Mouse (Mus musculus) 3134 (cell line): ENCODE measurements around the gene Nectin1.
A peak's percentile ranks its signal among the peaks of the same experiment; 100 is the strongest.

Experiments used
- DNase-seq: peaks from one replicate; pipeline ENCODE4 v3.0.0-alpha.2; 2011; ENCODE audit warnings: low spot score; ENCODE audit not compliant: insufficient read length; ENCODE audit errors: extremely low read depth

Gene Nectin1

DNA sequence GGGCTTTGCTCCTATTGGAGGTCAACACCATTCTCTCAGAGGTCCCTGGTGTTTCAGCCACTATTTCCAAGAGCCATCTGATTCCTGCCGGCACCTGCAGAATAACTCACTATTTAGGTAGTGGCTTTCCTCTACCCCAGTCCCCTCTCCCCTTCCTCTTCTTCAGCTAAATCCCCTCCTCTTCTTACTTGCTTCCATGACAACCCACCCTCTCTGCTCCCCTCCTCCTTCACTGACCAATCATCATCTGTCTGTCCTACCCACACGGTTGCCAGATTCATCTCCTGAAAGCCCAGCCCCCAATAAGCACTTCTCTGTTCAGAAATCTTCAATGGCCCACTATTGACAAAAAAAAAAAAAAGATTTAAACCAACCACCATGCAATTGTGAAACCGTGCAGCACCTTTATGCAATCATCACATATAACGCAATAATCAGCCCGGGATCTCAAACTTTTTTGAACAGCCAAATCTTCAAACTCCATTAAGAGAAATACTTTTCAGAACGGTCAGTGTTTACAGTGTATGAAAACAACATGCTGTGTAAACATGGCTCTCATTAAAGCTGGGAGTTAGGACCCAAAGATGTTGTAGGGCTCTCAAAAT is 5.2 kb upstream of the Nectin1 start:
- DNase-seq: no peak

GRCm38 (mm10) chr9:43741277-43741676 is 2.5 kb upstream of the Nectin1 start:
- DNase-seq: no peak

DNA sequence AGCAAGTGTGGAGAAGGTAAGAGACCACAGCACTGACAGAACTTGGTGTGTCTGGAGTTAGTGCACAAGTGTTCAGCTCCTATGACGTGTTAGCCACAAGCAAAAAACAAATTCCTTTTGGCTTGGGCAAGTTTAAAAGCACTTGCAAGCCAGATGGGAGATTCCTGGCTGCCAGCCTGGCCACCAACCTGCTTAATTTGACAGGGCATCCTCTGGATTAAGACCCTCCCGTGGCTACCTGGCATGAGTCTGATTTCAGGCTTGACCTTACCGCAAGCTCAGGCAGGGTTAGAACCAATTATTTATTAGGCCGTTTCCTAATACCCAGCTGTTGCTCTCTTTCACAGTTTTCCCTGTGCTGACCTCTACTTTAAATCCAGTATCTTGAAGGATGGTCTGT is 1.7 kb upstream of the Nectin1 start:
- DNase-seq: no peak

DNA sequence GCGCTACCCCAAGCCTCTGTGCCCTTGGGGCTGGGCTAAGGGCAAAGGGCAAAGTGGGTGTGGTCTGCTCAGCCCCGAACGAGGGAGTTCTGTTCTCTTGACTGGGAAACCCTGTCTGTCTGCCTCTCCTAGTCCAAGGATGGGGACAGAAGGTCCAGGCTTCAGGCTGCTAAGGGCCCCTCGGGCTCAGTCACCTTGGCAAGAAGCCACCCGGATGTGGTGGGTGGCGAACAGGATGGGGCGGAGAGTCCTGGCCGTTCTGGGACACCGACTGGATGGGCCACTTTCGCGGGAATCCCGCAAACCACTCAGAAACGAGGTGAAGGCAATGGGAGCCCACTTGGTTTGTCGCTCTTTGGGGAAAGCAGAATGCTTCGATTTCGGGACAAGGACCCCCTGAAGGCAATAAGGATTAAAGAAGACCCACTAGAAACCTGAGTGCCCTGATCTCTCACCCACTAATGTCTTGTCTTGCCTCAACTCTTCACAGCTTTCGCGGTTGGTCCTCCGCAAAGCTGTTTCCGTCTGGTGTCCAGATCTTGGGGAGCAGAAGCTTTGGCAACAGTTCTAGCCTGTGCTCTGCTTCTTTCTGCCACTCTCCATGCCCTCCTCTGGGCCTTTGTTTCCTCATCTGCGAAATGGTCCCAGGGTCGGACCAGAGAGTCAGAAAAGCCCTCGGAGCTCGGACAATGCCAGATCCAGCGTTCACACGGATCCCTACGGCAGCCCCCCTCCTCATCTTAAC is 710 bp upstream of the Nectin1 start:
- DNase-seq: peak; percentile 66

GRCm38 (mm10) chr9:43744138-43744981 is 576 bp downstream of the Nectin1 start:
- peak; percentile 80 for DNase-seq

GRCm38 (mm10) chr9:43745051-43745792 is 1.4 kb downstream of the Nectin1 start:
- DNase-seq: peak; percentile 68

GRCm38 (mm10) chr9:43745951-43746703 is 2.3 kb downstream of the Nectin1 start:
- no peak for DNase-seq

DNA sequence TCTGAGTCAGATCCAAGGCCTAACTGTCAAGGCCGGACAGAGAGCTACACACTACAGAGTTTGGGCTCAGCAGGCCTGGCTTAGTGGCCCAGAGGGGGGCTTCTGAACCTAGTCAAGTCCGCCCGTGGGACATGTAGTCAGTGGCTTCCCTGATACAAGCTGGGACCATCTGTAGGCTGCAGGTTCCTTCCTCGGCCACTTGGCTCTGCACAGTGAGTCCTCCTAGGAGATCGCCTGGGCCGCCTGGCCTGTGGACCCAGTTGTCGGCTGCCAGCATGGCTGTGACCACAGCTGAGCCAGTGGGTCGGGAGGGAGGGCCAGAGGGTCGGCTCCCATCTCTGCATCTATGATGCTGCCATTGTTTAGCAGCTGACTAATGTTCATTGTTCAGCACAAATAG is 3.9 kb downstream of the Nectin1 start:
- no peak for DNase-seq

DNA sequence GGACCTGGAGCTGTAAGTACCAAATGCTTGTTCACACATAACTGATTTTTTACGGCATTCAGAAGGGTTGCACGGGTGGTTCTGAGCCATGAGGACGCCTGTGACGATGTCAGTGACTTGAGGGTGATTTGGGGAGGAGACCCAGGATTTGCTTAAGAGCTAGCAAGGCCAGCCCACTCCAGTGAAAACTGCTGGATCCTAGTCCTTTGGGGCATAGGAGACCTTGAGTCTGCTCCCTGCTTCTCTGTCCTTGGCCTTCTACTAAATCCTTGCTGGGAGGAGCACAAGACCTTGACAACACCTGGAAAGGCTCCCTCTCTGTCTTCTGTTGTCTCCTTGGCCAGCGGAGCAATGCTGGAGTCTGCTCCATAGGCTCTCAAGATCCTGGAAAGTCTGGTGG is 4.7 kb downstream of the Nectin1 start:
- no peak for DNase-seq

DNA sequence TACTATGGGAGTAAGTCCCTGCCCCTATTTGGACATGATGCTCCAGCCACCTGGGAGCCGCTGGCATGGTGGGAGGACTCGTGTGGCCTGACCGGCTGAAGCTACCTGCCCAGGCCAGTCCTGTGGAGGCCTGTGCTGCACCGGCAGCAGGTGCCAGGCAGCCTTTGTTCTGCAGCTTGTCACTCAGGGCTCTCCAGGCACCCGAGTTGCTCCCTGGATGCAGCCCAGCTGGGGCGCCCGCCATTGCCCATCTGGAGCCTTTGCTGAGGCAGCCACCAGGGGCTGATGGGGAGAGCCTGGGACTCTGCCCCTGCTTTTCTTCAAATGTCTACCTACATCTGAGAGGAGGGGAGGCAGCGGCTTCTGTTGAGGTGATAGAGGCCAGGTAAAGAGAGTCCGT is 6.3 kb downstream of the Nectin1 start:
- no peak for DNase-seq

DNA sequence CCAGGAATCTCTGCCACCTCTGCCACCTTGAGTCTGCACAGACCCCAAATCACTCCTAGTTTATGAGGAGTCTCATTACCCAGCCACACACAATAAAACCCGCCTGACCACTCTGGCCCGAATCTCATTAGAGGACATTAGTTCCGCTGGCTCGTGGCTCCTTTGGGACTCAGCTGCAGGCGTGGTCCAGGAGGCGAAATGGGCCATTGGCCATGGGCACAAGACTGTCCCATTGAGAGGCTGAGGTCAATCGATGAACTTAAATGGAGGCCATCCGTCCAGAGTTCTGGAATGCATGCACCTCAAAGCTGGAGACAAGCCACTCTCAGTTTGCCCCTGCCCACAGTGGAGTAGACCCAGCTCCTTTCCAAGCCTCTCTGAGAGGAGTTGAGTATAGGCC is 7.3 kb downstream of the Nectin1 start:
- no peak for DNase-seq

DNA sequence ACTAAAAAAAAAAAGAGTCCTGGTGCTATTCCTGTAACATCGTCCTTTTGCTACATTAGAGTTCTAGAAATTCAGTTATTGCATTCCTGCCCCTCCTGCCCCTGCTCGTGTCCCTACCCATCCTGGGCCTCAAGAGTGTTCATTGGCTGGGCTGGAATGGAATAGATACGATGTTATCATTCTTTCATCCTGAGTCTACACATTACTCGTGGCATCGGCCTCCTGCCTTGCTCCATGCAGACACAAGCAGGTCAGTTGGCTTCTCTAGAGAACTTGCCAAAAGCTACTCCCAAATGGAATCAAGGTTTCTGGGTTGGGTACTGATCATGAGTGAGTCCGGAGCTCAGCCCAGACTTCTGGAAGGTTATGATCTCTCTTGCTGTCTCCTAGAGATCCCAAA is 9.7 kb downstream of the Nectin1 start:
- no peak for DNase-seq

DNA sequence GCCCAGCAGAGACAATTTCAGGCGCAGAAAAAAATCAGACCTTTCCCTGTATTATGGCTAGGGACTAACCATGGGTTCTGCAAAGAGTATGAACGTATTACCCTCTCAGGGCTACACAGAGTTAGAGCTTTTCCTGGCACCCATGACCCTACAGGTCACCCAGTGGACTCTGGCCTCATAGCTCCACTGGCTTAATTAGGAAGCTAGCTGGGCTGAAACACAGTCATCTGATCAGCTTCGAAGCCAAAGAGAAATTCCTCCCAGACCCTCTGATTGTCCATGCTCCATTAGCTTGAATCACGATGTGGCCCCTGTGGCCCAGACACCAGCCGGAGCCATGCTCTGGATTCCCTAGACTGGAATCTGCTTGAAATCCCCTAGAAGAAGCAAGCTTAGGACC is 10.3 kb downstream of the Nectin1 start:
- DNase-seq: no peak

DNA sequence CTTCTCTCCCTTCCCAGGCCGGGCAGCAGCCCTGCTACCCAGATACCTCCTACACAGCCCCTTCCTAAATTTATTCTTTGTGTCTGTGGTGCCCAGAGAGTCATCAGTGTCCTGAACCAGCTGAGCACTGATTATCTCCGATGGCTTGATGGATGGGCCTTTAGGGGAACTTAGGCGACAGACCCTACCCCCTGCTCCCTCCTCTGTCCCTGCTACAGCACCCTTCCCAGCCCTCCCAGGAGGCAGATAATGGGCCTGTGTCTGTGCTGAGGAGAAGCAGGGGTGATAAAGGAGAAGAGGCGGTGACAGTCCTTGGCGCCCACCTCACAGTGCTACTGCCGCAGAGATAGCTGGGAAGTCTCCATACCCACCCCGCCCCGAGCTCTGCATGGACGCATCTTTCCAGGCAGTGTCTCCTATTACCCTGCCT is 11.0 kb downstream of the Nectin1 start:
- no peak for DNase-seq

- DNase-seq: no peak
These were observed 11.7 kb downstream of the Nectin1 start for GRCm38 (mm10) chr9:43755464-43755863.

DNA sequence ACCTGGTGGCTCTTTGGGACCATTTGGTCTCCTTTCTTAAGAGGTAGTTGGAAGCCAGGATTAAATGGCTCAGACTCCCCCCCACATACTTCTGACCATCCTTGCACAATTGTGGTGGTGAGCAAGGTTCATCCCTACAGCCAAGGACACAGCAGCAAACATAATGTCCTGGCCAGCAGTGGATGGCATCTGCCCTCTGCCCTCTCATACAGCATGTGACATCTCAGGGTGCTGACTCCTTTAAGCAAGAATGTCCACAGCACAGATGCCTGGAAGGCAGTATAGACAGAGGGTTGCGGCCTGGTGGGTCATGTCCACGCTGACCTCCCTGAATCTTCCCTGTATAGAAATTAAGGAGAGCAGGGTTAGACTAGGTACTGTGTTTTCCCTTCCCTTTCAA is 12.1 kb downstream of the Nectin1 start:
- DNase-seq: no peak

DNA sequence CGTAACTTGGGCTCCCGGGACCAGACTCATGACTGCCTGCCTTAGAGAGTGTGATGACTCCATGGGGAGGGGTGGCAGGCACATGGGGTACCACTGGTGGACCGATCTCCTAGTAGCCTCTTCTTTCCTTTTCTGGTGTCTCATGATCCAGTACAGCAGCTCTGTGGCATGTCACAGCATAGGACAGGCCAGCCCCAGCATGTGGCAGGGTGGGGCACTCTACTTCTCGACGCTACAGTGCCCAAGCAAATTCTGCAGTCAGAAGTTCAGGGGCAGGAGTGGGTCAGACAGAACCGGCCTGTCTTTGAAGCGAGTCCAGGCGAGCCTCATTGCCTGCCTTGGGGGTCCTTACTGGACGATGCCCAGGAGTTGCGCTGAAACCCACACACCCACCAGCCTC is 13.4 kb downstream of the Nectin1 start:
- DNase-seq: no peak

DNA sequence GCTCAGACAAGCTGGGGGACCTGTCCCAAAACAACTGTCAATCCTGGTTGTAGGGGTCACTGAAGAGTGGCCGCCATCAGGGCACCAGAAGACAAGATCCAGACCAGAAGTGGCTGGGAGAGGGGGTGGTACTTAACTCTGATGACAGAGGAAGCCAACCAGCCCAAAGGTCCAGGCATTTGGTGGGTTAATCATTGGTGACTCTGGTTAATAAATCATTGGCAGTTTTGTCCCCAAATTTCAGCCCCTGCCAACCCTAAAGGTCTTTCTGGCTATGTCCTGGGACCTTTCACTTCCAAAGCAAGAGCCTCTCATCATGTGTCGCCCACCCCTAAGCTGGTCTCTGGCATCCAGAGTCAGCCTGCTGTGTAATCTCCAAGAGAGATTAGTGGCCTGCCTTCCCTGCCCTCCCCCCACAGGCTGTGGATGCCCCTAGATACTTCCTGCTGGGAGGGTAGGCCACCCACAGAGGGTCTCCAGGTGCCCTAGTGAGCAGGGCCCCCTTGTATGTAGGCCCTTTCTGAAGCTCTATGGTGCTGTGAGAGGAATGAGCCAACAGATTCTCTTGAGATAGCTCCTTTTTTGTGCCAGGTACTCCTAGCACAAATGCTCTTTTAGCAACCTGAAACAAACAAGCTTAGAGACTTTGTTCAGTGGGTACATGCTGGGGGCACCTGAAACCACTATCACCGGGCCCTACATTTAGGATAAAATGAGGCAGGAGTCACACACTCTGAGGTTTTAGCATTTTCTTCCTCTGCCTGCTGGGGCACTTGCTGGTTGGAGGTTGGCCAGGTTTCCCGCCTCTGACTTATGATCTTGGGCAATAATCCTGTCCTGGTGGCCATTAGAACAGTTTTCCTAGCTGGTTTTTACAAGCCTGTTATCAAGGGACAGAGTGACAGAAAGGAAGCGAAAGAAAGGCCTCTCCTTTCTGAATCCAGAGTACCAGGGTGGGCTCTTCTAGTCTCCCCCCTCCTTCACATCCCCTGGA is 14.5 kb downstream of the Nectin1 start:
- no peak for DNase-seq

DNA sequence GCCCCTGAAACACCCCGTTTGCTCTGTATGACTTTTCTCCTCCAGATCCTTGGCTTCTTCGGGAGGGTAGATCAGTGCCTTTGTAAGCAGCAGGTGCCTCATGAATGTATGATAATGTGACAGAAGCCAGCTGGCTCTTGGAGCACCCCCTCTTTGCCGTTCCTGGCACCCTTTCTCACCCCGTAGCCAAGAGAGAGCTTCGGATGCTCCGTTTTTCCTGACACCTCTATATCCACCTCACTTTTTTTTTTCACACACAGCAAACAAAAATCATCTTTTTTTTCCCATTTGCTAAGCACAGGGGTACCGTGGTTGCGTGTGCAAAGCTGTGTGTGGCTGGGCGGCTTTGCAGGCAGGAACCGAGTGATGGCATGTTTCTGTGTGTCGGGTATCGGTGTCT is 16.3 kb downstream of the Nectin1 start:
- DNase-seq: no peak
